Mouse (Mus musculus): ENCODE results near the gene Srsf11. TPM values are rescaled to one million over a fixed set of nuclear protein-coding genes. Genes with fewer than 3 reads are reported as not detected.

Gene Srsf11
- 10 to 100 TPM; 32.2 to 45.6 (median 37.9) TPM for total RNA-seq (2022)

- peak; percentile 93 for DNase-seq (ENCODE audit: low spot score)
These were observed at the start of gene Srsf11, which contains the start of gene Lrrc40 for GRCm38 (mm10) chr3:158036329-158036988. Gene Srsf11 (minus strand): TSS chr3:158036639. Gene Lrrc40 (plus strand): TSS chr3:158036662.

GRCm38 (mm10) chr3:158077828-158078227 is 41.4 kb upstream of the Srsf11 start:
- no peak for DNase-seq (ENCODE audit: low spot score)

- no peak for DNase-seq (ENCODE audit: low spot score)
These were observed 40.9 kb upstream of the Srsf11 start for GRCm38 (mm10) chr3:158077380-158077772.

GRCm38 (mm10) chr3:158076685-158077379 is 40.4 kb upstream of the Srsf11 start:
- no peak for DNase-seq (ENCODE audit: low spot score)

GRCm38 (mm10) chr3:158075004-158075403 is 38.6 kb upstream of the Srsf11 start:
- DNase-seq (ENCODE audit: low spot score), result no peak

- DNase-seq (ENCODE audit: low spot score), result no peak
These were observed 32.3 kb upstream of the Srsf11 start for GRCm38 (mm10) chr3:158068613-158069263.

GRCm38 (mm10) chr3:158067916-158068315 is 31.5 kb upstream of the Srsf11 start:
- DNase-seq (ENCODE audit: low spot score), result no peak

- no peak for DNase-seq (ENCODE audit: low spot score)
These were observed 28.8 kb upstream of the Srsf11 start for GRCm38 (mm10) chr3:158065256-158065655.

- DNase-seq (ENCODE audit: low spot score), result no peak
These were observed 25.5 kb upstream of the Srsf11 start for GRCm38 (mm10) chr3:158061811-158062523.

GRCm38 (mm10) chr3:158060621-158061291 is 24.3 kb upstream of the Srsf11 start:
- DNase-seq (ENCODE audit: low spot score), result no peak

- DNase-seq (ENCODE audit: low spot score), result no peak
These were observed 13.1 kb upstream of the Srsf11 start for GRCm38 (mm10) chr3:158049508-158049907.

- DNase-seq (ENCODE audit: low spot score), result no peak
These were observed 4.3 kb upstream of the Srsf11 start for GRCm38 (mm10) chr3:158040755-158041154.

GRCm38 (mm10) chr3:158038106-158038505 is 1.7 kb upstream of the Srsf11 start:
- no peak for DNase-seq (ENCODE audit: low spot score)

GRCm38 (mm10) chr3:158035866-158036265 is 573 bp downstream of the Srsf11 start:
- no peak for DNase-seq (ENCODE audit: low spot score)

- DNase-seq (ENCODE audit: low spot score), result no peak
These were observed 4.3 kb downstream of the Srsf11 start for GRCm38 (mm10) chr3:158032106-158032505.

GRCm38 (mm10) chr3:158031371-158031925 is 5.0 kb downstream of the Srsf11 start:
- peak; percentile 84 for DNase-seq (ENCODE audit: low spot score)

GRCm38 (mm10) chr3:158009762-158010320 is 26.6 kb downstream of the Srsf11 start:
- no peak for DNase-seq (ENCODE audit: low spot score)

- no peak for DNase-seq (ENCODE audit: low spot score)
These were observed 27.8 kb downstream of the Srsf11 start for GRCm38 (mm10) chr3:158008647-158009046.

GRCm38 (mm10) chr3:157998742-157999369 is 37.6 kb downstream of the Srsf11 start:
- no peak for DNase-seq (ENCODE audit: low spot score)

GRCm38 (mm10) chr3:157995726-157996125 is 40.7 kb downstream of the Srsf11 start:
- no peak for DNase-seq (ENCODE audit: low spot score)

Measured in heart, adult 8-10 months (tissue).